Mouse (Mus musculus): ENCODE measurements around the gene Zfp592. TPM values are rescaled to one million over a fixed set of nuclear protein-coding genes. Genes with fewer than 3 reads are reported as not detected.

Gene Zfp592
- polyA plus RNA-seq, 1 experiment from 2014 or later: 10.5 TPM

GRCm38 (mm10) chr7:81073273-81073672, 79.8 kb downstream of the Zfp592 start:
- H3K4me1 ChIP-seq: no peaks in the 10 kb centered on the region; the same call in 1 of the 2 replicates
- H3K27ac ChIP-seq (replicated peaks): no peak overlapping the region
- 82% methylated on average over 5 of the region's 5 CpGs for WGBS
- H3K36me3 ChIP-seq: no peaks in the 10 kb centered on the region
- no peaks in the 10 kb centered on the region for H3K9me3 ChIP-seq (replicated peaks)
- no peak for DNase-seq (ENCODE audit: low spot score)
- H3K27me3 ChIP-seq (ENCODE audit: low read depth, poor library complexity, severe bottlenecking): no peaks in the 10 kb centered on the region
- no peak overlapping the region for H3K4me3 ChIP-seq

GRCm38 (mm10) chr7:81074546-81074945, 81.1 kb downstream of the Zfp592 start:
- 69% methylated on average over 9 of the region's 9 CpGs for WGBS
- Histone ChIP-seq H3K27ac (replicated peaks) (peak overlapping the region; percentile 64; the same call in 1 of the 2 replicates), H3K9me3 (replicated peaks) (no peaks in the 10 kb centered on the region), H3K36me3 (no peaks in the 10 kb centered on the region), H3K27me3 (ENCODE audit: low read depth, poor library complexity, severe bottlenecking) (no peaks in the 10 kb centered on the region), H3K4me1 (no peaks in the 10 kb centered on the region; the same call in 1 of the 2 replicates), H3K4me3 (no peak overlapping the region)
- DNase-seq (ENCODE audit: low spot score): no peak

- DNase-seq (ENCODE audit: low spot score): no peak
- no peaks in the 10 kb centered on the region for H3K9me3 ChIP-seq (replicated peaks)
- 80% methylated on average over 7 of the region's 7 CpGs for WGBS
- H3K4me3 ChIP-seq: no peak overlapping the region
- H3K4me1 ChIP-seq: no peaks in the 10 kb centered on the region; the same call in 1 of the 2 replicates
- no peaks in the 10 kb centered on the region for H3K27me3 ChIP-seq (ENCODE audit: low read depth, poor library complexity, severe bottlenecking)
- H3K27ac ChIP-seq (replicated peaks): no peak overlapping the region
- H3K36me3 ChIP-seq: no peaks in the 10 kb centered on the region
Measured at GRCm38 (mm10) chr7:81075299-81075698, 81.8 kb downstream of the Zfp592 start.

DNA sequence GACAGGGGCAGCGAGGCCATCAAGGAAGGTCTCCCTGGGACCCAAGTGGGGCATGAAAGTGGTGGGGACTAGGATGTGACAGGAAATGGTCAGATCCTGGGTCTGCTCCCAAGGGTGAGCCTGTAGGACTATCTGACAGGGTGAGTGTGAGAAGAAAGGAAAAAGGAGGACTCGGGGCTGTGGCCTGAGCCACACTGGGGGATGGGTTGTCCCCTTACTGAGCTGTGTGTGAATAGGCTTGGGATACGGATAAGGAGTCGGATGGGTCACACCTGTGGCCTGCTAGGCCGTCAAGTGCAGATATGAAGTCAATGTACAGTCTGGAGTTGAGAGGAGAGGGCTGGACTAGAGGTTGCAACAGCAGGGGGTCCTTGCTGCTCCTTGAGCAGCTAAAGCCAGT, 82.3 kb downstream of the Zfp592 start:
- Histone ChIP-seq H3K27me3 (ENCODE audit: low read depth, poor library complexity, severe bottlenecking) (no peaks in the 10 kb centered on the region), H3K36me3 (no peaks in the 10 kb centered on the region), H3K27ac (replicated peaks) (no peak overlapping the region), H3K4me3 (no peak overlapping the region), H3K9me3 (replicated peaks) (no peaks in the 10 kb centered on the region), H3K4me1 (no peaks in the 10 kb centered on the region; the same call in 1 of the 2 replicates)
- WGBS: 85% methylated on average over 5 of the region's 5 CpGs
- no peak for DNase-seq (ENCODE audit: low spot score)

- no peak for DNase-seq (ENCODE audit: low spot score)
- WGBS: 79% methylated on average over 6 of the region's 6 CpGs
- H3K27me3 ChIP-seq (ENCODE audit: low read depth, poor library complexity, severe bottlenecking): no peaks in the 10 kb centered on the region
- no peak overlapping the region for H3K27ac ChIP-seq (replicated peaks)
- no peaks in the 10 kb centered on the region for H3K9me3 ChIP-seq (replicated peaks)
- no peaks in the 10 kb centered on the region for H3K36me3 ChIP-seq
- H3K4me3 ChIP-seq: no peak overlapping the region
- H3K4me1 ChIP-seq: no peaks in the 10 kb centered on the region; the same call in 1 of the 2 replicates
Measured at GRCm38 (mm10) chr7:81077009-81077408, 83.5 kb downstream of the Zfp592 start.

GRCm38 (mm10) chr7:81078740-81079139, 85.3 kb downstream of the Zfp592 start:
- no peaks in the 10 kb centered on the region; the same call in 1 of the 2 replicates for H3K4me1 ChIP-seq
- no peak overlapping the region for H3K27ac ChIP-seq (replicated peaks)
- H3K4me3 ChIP-seq: no peak overlapping the region
- WGBS: 91% methylated on average over 6 of the region's 6 CpGs
- no peak for DNase-seq (ENCODE audit: low spot score)
- H3K36me3 ChIP-seq: no peaks in the 10 kb centered on the region
- H3K27me3 ChIP-seq (ENCODE audit: low read depth, poor library complexity, severe bottlenecking): no peaks in the 10 kb centered on the region
- no peaks in the 10 kb centered on the region for H3K9me3 ChIP-seq (replicated peaks)

DNA sequence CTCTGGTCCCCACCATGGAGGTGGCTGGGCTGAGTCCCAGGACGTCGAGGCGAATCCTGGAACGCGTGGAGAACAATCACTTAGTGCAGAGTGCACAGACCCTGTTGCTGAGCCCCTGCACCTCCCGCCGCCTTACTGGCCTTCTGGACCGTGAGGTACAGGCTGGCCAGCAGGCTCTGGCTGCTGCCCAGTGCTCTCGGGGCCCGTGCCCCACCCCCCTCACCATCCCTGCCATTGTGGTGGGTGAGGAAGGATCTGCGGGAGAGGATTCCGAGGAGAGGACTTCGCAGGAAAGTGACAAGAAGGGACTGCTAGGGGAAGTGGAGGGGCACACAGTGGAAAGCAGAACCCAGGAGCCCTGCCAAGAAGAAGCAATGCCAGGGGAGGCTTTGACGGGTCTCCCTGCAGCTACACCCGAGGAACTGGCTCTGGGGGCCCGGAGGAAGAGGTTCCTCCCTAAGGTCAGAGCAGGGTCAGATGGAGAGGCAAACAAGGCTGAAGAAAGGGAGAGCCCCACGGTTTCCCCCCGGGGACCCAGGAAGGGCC, 100.0 kb downstream of the Zfp592 start:
- peak overlapping the region; percentile 63; the same call in 1 of the 2 replicates for H3K27ac ChIP-seq (replicated peaks)
- 58% methylated on average over 18 of the region's 18 CpGs for WGBS

GRCm38 (mm10) chr7:81094104-81094757, 100.8 kb downstream of the Zfp592 start:
- no peak for DNase-seq (ENCODE audit: low spot score)
- 78% methylated on average over 6 of the region's 6 CpGs for WGBS
- H3K27ac ChIP-seq (replicated peaks): peak overlapping the region; percentile 63; the same call in 1 of the 2 replicates
- H3K36me3 ChIP-seq: no peaks in the 10 kb centered on the region
- no peaks in the 10 kb centered on the region for H3K9me3 ChIP-seq (replicated peaks)
- H3K4me1 ChIP-seq: peaks cover 13% of the 10 kb centered on the region
- H3K27me3 ChIP-seq (ENCODE audit: low read depth, poor library complexity, severe bottlenecking): no peaks in the 10 kb centered on the region; the same call in 1 of the 2 replicates
- H3K4me3 ChIP-seq: no peak overlapping the region

More for the DNA sequence above, 100.0 kb downstream of the Zfp592 start:
- H3K27me3 ChIP-seq (ENCODE audit: low read depth, poor library complexity, severe bottlenecking): no peaks in the 10 kb centered on the region; the same call in 1 of the 2 replicates
- H3K4me1 ChIP-seq: peaks cover 13% of the 10 kb centered on the region
- H3K36me3 ChIP-seq: no peaks in the 10 kb centered on the region
- no peak overlapping the region for H3K4me3 ChIP-seq
- H3K9me3 ChIP-seq (replicated peaks): no peaks in the 10 kb centered on the region
- no peak for DNase-seq (ENCODE audit: low spot score)

Other genes with a start within 250 kb of the Zfp592 start
- 23.7 and 27.1 TPM in 2 replicates for gene Iqgap1, start 167.7 kb upstream of the Zfp592 start, polyA plus RNA-seq (2016; fragmentation: Nextera tagmentation; extraction: Ambion mirVana)
- 2.5 and 2.9 TPM in 2 replicates for gene Zscan2, start 132.8 kb upstream of the Zfp592 start, polyA plus RNA-seq (2016; fragmentation: Nextera tagmentation; extraction: Ambion mirVana)
- 48.0 and 50.2 TPM in 2 replicates for gene Wdr73, start 92.4 kb upstream of the Zfp592 start, polyA plus RNA-seq (2016; fragmentation: Nextera tagmentation; extraction: Ambion mirVana)
- 7.0 and 7.4 TPM in 2 replicates for gene Nmb, start 88.6 kb upstream of the Zfp592 start, polyA plus RNA-seq (2016; fragmentation: Nextera tagmentation; extraction: Ambion mirVana)
- 195 and 207 TPM in 2 replicates for gene Sec11a, start 45.9 kb upstream of the Zfp592 start, polyA plus RNA-seq (2016; fragmentation: Nextera tagmentation; extraction: Ambion mirVana)
- gene Alpk3, start 63.9 kb downstream of the Zfp592 start, polyA plus RNA-seq (2016; fragmentation: Nextera tagmentation; extraction: Ambion mirVana): 0.05 and 0.09 TPM in 2 replicates
- 0.05 TPM in 1 of 2 replicates, not detected in the other for gene Slc28a1, start 121.1 kb downstream of the Zfp592 start, polyA plus RNA-seq (2016; fragmentation: Nextera tagmentation; extraction: Ambion mirVana)
- gene Pde8a, start 219.9 kb downstream of the Zfp592 start, polyA plus RNA-seq (2016; fragmentation: Nextera tagmentation; extraction: Ambion mirVana): 1.8 and 2.2 TPM in 2 replicates

Measured in midbrain, embryonic 10.5 days (tissue).